Mouse (Mus musculus) heart, adult 9 months (tissue): ENCODE data around the gene Gnao1.
A peak's percentile ranks its signal among the peaks of the same experiment; 100 is the strongest.

Experiments
- DNase-seq, 2 experiments: peaks; one replicate each; pipeline ENCODE4 v3.0.0; 2022; ENCODE audit warnings: low spot score in 2 of 2

Gene Gnao1

DNA sequence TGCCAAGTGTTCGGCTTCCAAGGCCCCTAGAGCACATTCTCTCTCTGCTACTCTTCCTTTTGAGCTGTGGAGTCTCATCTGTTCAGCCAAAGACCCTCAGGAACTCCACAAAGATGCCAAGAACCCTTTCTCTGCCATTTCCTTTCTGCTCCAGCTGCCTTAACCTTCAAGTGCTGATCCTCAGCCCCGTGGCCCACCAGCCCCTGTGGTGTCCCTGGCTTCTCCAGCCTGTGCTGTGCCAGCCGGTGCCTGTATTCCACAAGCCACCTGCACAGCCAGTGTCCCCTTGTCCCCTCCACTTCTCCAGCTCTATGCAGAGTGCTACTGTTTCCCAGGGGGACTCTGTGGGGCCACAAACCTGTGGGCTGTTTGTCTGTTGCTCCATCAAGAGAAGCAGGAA lies 83.8 kb downstream of the Gnao1 start:
- no peak for DNase-seq

DNA sequence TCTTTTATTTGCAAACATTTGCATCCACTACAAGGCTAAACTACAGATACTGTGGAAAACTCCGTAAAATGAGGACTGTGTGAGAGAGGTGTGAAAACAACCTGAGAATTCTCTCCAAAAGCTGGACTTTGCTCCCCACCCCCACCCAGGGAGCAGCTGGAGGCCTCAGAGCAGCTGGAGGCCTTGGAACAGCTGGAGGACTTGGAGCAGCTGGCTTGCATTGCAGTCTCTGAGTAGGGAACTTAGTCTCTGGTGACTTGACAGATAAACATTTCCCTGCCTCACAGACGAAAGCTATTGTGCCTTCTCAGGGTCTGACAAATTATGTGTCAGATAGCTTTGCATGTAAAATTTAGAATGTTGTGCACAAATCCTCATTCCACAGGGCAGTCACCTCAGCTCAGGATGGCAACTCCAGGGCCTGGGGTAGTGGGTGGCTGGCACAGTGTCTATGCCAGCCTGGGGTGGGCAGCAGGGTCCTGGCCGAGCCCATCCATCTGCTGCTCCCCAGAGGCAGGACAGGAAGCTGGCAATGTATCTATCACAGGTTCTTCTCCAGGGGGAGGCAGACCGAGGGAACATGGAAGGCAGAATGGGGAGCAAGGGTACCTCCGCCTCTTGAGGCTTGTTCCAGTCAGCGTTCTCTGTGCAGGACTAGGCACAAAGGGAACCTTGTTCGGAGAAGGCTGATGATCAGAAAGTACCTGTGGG lies 87.2 kb downstream of the Gnao1 start:
- peak; percentile 43 to 54 for DNase-seq

DNA sequence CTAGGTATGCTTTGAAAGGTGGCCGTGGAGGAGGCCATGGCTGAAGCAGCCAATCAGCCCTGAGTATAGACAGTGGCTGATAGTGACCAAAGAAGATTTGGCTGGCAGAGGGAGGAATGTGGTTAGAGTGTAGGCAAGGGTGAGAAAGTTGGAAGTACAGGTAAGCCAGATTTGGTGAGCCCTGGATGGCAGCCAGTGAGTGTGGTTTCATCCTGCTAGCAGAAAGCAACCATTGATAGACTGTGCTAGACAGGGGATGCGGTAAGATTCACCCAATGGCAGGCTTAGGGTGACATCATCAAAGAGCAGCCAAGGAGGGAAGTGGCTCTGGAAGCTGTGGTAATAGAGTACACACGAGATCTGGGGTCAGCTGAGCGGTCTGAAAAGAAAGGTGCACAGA lies 88.8 kb downstream of the Gnao1 start:
- DNase-seq: no peak

DNA sequence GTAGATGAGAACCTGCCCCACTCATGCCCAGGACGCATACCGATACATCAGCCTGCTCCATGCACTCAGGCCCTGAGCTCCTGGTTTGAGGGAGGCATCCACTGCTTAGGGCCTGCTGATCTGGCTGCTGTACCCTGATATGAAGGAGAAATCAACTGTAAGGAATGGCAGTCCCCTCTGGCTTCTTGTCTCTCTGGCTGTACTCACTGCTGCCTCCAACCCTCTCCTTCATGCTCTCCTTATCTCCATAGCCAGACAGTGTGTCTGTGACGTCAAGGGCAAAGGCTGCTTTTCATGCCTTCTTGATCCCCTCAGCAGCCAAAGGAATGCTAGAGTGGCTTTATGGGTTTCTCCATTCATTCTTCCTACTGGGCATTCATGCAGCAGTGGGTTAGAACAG lies 92.3 kb downstream of the Gnao1 start:
- DNase-seq: no peak

DNA sequence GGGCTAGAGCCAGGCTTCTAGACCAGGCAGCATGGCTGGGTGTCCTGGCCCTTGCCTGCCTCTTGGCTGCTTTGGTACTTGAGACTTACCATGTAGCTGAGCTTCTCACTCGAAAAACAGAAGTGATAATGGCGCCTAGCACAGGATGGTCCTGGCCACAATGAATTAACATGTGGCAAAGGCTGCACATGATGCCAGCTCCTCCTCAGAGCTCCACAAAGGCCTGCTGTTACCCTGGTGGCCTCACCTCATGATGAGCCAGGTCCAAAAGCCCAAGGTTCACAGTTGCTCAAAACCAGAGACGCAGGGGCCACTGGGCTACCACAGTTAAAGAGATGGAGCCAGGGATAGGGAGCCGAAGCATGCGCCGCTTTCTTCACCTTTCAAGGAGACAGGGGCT lies 97.2 kb downstream of the Gnao1 start:
- no peak for DNase-seq

DNA sequence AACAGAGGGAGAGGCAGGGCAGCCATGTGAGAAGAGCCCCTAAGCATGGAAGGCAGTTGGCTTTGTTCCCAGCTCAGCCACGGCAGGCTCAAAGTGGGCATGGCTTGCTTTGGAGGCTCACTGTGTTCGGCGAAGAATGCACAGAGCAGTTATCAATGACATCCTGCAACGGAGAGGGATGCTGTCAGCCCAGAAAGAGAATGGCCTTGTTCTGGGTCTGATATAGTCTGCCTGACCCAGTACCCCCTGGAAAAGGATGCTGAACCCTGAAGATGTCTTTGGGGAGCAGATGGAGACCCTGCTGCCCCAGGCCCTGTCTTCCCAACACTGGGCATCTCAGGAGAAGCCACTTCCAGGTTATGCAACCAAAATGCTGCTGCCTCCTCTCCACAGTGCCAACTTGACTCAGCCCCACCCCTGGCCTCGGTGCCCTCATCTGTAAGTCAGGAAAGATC lies 98.2 kb downstream of the Gnao1 start:
- DNase-seq: no peak

DNA sequence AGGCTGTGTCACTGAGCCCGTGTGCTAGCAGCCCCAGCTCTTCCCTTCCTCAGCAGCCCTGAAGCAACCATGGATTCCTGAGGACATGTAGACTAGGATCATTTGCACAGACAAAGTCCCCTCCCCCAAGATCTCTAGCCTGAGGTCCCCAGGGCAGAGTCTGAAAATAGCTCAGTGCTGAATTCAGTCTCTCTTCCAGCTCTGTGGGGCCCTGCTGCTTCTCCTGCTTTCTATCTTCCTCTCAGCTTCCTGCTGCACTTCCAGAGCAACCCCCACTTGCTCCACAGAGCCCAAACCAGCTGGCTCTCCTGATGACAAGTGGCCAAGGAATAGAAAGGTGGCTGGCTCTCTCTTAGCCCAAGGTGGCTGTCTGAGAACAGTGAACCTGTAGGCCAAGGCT lies 98.8 kb downstream of the Gnao1 start:
- DNase-seq: peak; percentile 49 to 56

DNA sequence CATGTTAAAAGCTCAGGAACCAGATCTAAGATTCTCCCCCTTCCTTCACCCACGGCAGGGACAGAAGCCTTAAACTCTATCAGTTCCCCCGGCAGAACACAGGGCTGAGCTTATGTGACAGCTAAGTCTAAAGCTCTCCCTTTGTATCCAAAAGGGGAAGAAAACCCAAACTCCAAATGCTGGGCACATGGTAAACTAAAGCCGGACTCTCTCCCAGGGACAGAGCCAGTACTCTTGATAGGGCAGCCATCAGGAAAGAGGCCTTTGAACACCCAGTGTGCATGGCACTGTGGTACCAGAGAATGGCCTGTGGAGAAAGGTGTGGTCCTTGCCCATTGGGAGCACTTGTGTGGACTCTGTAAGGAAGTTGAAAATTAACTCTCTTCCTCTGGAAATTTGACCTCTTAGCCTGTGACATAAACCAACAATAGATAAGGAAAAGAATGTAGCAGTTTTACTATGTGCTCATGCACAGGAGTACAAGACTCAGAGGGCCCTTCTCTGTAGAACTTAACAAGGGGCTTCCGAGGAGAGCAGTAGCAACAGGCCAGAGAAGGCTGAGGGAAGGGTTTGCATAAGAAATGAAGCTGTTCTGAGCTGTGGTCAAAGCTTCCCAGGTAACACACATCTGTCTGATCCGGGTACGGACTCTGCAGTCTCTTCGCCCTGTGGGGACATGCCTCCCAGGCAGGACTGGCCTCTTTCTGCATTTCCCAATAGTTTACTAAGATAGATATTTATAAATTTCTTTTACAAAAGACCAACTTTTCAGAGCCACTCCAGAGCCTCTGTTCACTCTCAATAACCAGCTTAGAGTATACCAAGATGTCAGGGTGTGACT lies 102.2 kb downstream of the Gnao1 start:
- DNase-seq: no peak

DNA sequence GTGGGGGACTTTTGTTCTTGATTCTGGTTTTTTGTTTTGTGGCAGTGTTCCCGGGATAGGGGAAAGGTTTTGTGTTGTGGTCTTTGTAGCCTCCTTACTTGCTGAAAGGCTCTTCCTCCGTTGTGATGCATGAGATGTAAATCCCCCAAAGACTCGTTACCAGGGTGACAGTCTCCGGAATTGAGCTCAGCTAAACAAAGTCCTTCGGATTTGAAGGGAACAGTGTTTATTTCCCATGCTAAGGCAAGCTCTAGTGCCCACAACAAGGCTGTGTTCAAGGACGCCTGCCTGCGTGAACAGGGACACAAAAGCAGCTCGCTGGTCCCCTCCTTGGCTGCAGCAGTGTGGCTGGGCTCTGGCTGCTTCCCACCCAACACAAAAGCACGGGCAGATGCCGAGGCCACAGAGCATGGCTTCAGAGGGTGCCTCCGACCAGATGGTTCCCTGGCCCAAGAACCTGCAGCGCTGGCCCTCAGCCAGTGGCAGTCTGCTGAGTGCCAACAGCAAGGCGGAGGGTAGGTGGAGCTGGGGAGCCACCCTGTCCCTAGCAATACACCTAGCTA lies 108.2 kb downstream of the Gnao1 start:
- DNase-seq: peak in 1 of 2 experiments; percentile 43

DNA sequence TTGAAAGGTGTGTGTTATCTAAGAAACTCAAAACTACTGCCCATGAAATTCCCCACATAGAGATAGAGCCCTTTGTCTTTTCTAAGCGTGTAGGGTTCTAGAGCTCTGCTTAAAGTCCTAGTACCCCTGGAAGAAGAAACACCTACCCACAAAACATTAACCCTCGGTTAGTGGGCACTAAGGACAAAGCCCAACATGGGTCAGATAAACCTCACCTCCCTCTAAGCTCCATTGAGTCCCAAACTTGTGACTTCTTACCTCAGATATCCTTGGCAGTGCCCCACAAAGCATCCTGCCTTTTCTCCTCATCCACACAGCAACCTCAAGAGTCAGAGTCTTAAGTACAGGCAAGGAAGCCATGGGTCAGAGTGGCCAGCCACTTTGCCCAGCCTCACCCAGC lies 108.8 kb downstream of the Gnao1 start:
- no peak for DNase-seq

DNA sequence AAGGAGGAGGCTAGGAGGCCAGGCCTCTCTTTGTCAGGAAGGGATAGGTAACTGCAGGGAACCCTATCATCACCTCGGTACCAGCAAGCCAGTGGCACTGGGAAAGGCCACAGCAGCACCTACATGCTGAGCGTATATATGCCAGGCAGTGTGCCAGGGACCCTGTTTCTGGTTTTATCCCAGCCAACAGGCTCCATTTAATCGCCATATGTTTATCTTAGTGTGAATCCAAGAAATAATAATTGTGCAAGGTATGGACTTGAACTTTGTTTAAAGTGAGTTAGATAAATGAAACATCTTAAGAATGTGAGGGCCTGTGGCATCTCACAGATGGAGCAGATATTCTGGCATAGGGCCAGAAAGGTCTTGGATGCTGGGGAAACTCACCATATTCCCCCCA lies 109.7 kb downstream of the Gnao1 start:
- DNase-seq: no peak

DNA sequence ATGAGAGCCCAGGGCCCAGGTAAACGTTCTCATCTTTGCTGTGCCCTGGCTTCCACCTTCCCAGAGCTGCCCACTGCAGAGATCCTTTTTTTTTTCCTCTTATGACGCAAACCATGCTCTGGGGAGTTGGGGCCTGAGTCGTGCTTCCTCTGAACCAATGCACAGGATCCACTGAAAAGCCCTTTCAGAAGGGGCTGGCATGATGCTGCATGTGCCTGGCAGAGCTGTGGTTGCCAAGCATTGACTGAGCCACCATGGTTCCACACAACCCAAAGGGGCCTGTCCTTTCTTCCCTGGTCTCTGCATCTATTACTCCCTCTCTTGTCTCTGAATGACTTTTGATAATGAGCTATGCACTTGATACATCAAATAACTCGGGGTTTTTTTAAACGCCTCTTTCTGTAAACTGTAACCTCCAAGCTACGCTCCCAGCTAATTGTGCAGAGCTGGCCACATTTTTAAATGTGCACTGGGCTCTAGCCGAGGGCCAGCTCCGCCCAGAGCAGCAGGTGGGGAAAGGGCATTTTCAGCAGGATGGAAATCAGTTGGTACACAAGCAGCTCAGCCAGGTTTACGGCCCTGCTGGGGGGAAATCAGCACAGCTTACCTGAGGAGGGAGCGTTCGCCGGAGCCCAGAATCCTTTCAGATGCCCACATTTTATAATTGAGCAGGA lies 110.3 kb downstream of the Gnao1 start:
- no peak for DNase-seq

DNA sequence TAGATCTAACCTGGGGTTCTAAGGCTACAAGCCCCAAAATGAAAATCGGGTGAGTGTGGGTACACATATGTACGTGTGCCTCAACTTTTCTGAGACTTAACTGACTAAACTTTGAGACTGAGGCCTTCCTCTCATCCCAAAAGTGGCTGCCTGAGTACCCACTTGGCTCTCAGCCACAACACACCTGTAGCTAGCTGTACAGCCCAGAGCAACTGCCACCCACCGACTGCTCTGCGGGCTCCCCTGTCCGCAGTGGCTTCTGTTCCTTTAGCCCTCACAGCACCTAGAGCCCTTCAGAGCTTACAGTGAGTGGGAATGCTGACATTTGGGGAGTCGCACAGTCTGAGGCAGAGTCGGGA lies 110.8 kb downstream of the Gnao1 start:
- no peak for DNase-seq

DNA sequence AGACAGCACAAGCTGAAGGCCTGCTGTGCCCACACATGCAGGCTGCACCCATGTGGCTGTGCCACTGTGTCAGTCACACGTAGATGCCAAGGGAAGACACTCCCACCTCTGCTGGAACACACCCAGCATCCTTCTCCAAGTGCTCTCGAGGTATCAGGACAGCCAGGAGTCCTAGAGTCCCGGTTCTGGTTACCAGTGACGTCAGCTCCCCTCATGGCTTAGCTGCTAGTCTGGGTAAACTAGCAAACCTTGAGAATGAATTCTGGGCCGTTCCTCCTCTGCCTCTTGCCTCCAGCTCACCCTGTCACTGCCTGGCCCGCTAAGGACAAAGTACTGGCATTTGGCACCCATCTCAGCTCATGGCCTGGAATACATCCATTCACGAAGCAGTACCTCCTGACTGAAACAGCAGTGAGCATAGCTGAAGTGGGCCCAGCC lies 114.2 kb downstream of the Gnao1 start:
- no peak for DNase-seq

DNA sequence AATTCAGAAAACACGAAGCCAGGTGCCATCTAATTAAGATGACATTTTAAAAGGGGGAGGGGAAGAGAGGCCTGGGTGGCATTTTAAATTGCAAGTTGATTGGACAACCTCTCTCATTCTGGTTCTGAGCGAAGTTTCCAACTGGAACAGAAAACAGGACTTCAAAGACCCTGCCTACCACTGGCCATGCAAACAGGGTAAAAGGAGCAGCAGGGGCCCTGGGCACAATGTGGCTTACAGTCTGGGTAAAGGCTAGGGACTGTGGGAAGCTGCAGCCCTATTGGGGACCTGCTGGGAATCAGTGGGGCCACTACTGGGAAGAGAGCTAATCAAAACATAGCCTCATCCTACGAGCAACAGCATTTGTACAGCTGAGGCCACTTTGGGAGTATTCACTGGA lies 115.7 kb downstream of the Gnao1 start:
- no peak for DNase-seq

DNA sequence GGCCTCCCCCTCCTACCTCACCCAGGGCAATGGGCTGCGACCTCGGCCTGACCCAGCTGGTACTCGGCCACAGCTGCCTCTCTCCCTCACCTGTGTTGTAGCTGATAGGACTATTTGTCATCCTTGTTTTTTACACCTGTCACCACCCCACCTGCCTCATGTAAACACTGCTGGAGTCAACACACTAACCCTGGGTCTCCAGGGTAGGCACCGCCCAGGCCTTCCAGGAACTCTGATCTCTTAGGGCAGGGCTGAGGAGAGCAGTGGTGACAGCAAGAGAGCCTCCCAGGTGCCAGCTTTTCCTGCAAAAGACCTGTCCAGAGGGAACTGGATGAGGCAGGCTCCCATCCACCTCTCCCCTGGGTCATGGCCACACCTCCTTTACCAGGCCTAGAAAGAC lies 119.5 kb downstream of the Gnao1 start:
- no peak for DNase-seq

DNA sequence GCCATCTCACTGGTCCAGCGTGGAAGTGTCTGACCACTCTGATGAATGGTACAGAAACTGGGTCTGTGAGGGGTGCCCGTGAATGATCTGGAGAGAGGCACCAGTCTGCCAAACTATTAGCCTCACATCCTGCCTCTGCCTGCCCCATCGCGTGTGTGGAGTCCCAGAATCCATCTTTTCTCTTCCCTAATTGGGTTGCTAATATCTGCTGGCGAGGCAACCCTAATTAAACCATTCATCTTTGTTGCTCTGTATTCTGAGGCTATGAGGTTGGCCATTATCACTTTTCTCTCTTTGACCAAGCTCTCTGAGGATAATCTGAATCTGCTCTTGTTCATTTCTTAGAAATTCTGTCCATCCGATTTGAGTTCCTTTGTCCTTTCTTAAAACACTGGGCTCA lies 121.6 kb downstream of the Gnao1 start:
- no peak for DNase-seq

DNA sequence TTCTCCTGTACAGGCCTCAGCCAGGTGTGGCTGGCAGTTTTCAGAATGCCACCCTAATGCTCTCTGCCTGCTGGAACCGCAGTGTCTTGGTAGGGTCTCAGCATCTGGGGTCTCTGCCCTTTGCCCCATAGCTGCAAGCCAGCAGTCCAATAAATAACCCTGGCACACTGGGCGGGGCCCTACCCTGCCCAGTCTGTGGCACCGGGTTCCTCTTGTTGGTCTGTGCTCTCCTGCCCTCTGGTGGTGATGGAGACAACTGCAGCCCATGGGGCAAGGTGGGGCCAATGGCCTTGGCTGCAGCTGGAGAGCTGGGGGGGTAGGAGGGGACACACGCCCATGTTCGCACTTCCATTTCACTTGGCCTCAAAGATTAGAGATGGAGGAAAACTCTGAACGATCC lies 123.1 kb downstream of the Gnao1 start:
- DNase-seq: peak; percentile 68 to 72

DNA sequence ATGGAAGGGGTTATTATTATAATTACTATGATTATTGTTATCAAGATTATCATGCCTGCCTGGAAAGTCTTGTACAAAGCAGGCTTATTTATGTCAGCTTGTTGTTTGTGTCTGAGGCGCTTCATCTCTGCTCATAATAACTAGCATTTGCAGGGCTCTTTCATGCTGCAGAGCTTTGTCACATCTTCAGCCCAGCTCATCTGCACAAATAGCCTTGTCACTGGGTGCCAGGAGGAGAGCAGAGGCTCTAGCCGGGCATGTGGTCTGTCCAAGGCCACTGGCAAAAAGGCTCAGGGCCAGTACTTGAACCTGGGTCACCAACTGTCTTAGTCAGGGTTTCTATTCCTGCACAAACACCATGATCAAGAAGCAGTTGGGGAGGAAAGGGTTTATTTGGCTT lies 123.5 kb downstream of the Gnao1 start:
- DNase-seq: no peak

DNA sequence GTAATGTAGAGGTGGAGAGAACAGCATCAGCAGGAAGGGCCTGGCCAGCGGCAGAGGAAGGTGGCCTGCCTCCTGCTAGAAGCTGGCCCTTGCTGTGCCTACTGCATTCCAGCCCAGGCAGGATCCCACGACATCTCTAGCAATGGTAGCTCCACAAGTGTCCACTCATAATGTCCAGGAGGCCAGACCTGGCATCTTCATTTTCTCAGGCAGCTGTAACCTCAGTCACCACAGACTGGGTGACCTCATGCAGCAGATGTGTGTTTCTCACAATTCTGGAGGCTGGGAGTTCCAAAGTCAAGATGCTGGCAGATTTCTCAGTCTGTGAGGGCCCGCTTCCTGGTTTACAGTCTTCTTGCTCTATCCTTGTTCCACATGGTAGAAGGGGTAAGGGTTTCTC lies 128.4 kb downstream of the Gnao1 start:
- no peak for DNase-seq

DNA sequence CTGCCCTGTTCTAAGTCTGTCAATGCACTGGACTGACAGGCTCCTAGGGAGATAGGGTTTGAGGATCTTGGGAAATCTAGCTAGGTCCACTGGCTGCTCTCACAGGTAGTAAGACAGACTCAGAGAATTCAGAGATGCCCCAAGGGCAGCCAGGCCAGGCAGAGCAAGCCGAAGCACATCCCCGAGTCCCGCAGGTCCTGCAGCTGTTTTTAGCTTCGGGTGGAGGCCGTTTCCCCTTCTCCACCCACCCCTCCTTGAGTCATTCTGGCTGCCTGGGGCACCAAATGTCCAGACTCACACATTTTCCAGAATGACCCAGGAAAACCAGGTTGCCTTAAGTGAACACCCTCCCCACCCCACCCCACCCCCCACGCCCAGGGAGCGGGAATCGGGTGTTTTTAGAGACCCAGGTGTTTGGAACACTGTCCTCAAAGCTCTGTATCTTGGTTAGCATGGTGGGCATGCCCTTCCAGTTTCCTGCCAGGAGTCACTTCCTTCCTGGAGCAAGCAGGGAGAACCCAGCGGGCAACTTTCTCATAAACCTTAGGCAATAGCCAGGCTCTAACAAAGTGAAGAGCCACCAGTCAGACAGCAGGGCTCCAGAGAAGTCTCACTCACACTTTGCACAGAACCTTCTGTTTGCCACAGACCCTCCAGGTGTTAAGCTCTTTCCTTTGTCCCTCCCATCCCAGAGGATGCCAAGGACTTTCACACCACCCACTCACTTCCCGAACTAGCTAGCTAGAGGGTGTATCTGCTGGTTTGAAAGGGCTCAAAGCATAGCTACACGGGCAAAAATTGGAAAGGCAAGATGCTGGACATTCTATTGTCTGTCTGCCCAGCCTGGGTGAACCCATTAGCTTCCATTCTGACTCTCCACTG lies 131.0 kb downstream of the Gnao1 start:
- no peak for DNase-seq
